Mouse (Mus musculus): ENCODE data around the gene Zfp36l2. TPM values are rescaled to one million over a fixed set of nuclear protein-coding genes. Genes with fewer than 3 reads are reported as not detected.

The Zfp36l2 gene
- polyA plus RNA-seq, 1 experiment from 2014 or later: 20.0 TPM

GRCm38 (mm10) chr17:84155029-84155338, 32.8 kb downstream of the Zfp36l2 start:
- H3K27me3 ChIP-seq (replicated peaks): no peaks in the 10 kb centered on the region
- peak overlapping the region; percentile 56 for H3K4me2 ChIP-seq
- H3K4me3 ChIP-seq: no peak overlapping the region
- H3K27ac ChIP-seq: peak overlapping the region; percentile 93
- no peaks in the 10 kb centered on the region for H3K9me3 ChIP-seq (replicated peaks)
- 77% methylated on average over 6 of the region's 6 CpGs for WGBS (ENCODE audit: insufficient replicate concordance)
- peak overlapping the region; percentile 69 for H3K9ac ChIP-seq
- no peaks in the 10 kb centered on the region for H3K36me3 ChIP-seq
- H3K4me1 ChIP-seq: peaks cover 96% of the 10 kb centered on the region
- no peak for ATAC-seq

DNA sequence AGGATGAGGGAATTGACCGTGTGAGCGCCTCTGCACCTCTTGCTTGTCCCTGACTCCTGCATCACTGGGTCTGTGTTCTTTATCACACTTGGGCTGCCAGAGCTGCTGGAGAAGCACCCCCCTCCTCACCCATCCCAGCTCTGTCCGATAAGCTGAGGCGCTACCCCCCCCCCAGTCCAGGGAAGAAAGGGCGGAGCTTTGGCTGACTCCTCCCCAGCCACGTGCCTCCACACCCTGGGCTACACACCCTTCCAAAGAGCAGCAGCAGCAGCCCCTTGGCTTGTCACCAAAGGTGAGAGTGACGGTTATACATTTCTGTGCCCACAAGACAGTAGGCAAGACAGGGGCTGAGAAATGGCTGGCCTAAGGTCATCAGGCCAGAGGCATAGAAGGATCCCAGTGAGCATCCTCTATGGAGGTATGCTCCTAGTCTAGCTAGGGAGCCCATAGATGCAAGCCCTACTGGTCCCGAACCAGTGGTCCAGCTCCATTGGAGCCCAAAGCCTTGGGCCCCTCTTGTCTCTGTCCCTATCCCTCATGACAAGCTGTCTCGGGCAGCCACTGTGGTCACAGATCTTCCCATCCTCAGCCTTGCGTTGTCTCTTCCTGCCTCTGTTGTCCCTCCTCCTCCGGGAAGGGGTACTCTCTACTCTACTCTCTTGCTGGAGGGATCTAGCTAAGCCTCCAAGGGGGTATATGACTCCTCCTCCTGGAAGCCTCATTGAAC, 33.3 kb downstream of the Zfp36l2 start:
- Histone ChIP-seq H3K9me3 (replicated peaks) (no peaks in the 10 kb centered on the region), H3K9ac (peak overlapping the region; percentile 69), H3K27me3 (replicated peaks) (no peaks in the 10 kb centered on the region), H3K36me3 (no peaks in the 10 kb centered on the region), H3K4me2 (peak overlapping the region; percentile 56), H3K4me3 (no peak overlapping the region), H3K4me1 (peaks cover 99% of the 10 kb centered on the region), H3K27ac (peak overlapping the region; percentile 93)
- WGBS (ENCODE audit: insufficient replicate concordance): 31% methylated on average over 11 of the region's 11 CpGs
- peak; percentile 77 for ATAC-seq

GRCm38 (mm10) chr17:84152976-84153786, 34.6 kb downstream of the Zfp36l2 start:
- H3K27me3 ChIP-seq (replicated peaks): no peaks in the 10 kb centered on the region
- no peaks in the 10 kb centered on the region for H3K9me3 ChIP-seq (replicated peaks)
- H3K36me3 ChIP-seq: no peaks in the 10 kb centered on the region
- H3K4me3 ChIP-seq: no peak overlapping the region
- peak overlapping the region; percentile 93 for H3K27ac ChIP-seq
- H3K9ac ChIP-seq: peak overlapping the region; percentile 69
- WGBS (ENCODE audit: insufficient replicate concordance): 34% methylated on average over 12 of the region's 12 CpGs
- H3K4me1 ChIP-seq: peaks cover 99% of the 10 kb centered on the region
- peak; percentile 79 for ATAC-seq
- H3K4me2 ChIP-seq: peak overlapping the region; percentile 56

- 49% methylated on average over 6 of the region's 6 CpGs for WGBS (ENCODE audit: insufficient replicate concordance)
Measured at GRCm38 (mm10) chr17:84152206-84152975, 35.4 kb downstream of the Zfp36l2 start.

DNA sequence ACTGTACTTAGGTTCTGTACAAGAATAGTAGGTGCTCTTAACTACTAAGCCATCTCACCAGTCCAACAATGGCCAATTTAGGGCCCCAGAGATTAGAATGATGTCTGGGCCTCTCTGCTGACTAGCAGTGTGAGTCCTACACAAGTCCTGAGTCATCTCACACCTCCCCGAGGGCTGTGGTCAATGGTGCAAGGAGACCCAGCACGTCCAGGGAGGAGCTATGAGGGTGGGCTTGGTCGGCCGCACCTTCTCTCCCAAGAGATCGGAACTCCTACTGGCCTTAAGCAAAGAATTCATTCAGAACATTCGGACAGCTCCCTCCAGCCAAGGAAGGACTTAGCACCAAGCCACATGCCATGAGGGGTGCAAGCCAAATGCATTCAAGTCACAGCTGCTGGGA, 36.4 kb downstream of the Zfp36l2 start:
- no peaks in the 10 kb centered on the region for H3K36me3 ChIP-seq
- H3K9me3 ChIP-seq (replicated peaks): no peaks in the 10 kb centered on the region
- peaks cover 99% of the 10 kb centered on the region for H3K4me1 ChIP-seq
- no peak overlapping the region for H3K9ac ChIP-seq
- peak overlapping the region; percentile 93 for H3K27ac ChIP-seq
- H3K4me3 ChIP-seq: no peak overlapping the region
- WGBS (ENCODE audit: insufficient replicate concordance): 54% methylated on average over 6 of the region's 6 CpGs
- ATAC-seq: no peak
- H3K27me3 ChIP-seq (replicated peaks): no peaks in the 10 kb centered on the region
- H3K4me2 ChIP-seq: 0 out of 2 replicates have a peak overlapping the region, but pooled peaks have one; percentile 4

More at GRCm38 (mm10) chr17:84152206-84152975, 35.4 kb downstream of the Zfp36l2 start:
- Histone ChIP-seq H3K36me3 (no peaks in the 10 kb centered on the region), H3K9ac (peak overlapping the region; percentile 69), H3K4me2 (peak overlapping the region; percentile 56), H3K4me3 (no peak overlapping the region), H3K27ac (peak overlapping the region; percentile 93), H3K9me3 (replicated peaks) (no peaks in the 10 kb centered on the region), H3K27me3 (replicated peaks) (no peaks in the 10 kb centered on the region), H3K4me1 (peaks cover 99% of the 10 kb centered on the region)
- ATAC-seq: no peak

- H3K4me3 ChIP-seq: no peak overlapping the region
- peaks cover 99% of the 10 kb centered on the region for H3K4me1 ChIP-seq
- ATAC-seq: no peak
- H3K9ac ChIP-seq: no peak overlapping the region
- no peaks in the 10 kb centered on the region for H3K9me3 ChIP-seq (replicated peaks)
- H3K27ac ChIP-seq: peak overlapping the region; percentile 93
- 82% methylated on average over 8 of the region's 8 CpGs for WGBS (ENCODE audit: insufficient replicate concordance)
- H3K36me3 ChIP-seq: no peaks in the 10 kb centered on the region
- H3K4me2 ChIP-seq: no peak overlapping the region
- no peaks in the 10 kb centered on the region for H3K27me3 ChIP-seq (replicated peaks)
Measured at GRCm38 (mm10) chr17:84150291-84150690, 37.5 kb downstream of the Zfp36l2 start.

DNA sequence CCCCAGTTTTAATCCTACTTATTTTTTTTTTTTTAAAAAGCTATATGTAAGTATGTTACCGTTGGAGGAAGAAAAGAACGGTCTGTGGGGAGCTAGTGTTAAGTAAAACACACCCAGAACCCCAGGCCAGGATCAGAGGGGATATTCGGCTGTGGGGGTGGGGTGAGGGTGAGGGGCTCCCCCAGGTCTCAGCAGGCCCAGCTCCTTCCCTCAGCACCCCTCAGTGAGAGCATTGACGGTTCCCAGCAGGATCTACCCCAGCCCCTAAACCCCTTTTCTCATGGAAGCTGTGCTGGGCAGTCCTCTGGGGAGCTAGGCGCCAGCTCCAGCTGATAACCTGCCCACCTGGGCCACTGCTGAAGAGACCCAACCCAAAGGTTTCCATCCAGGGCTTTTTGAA, 38.2 kb downstream of the Zfp36l2 start:
- peak overlapping the region; percentile 73 for H3K4me2 ChIP-seq
- H3K36me3 ChIP-seq: no peaks in the 10 kb centered on the region
- peak overlapping the region; percentile 93 for H3K27ac ChIP-seq
- H3K9me3 ChIP-seq (replicated peaks): no peaks in the 10 kb centered on the region
- peaks cover 99% of the 10 kb centered on the region for H3K4me1 ChIP-seq
- peak overlapping the region; percentile 66 for H3K9ac ChIP-seq
- ATAC-seq: no peak
- H3K27me3 ChIP-seq (replicated peaks): no peaks in the 10 kb centered on the region
- no peak overlapping the region for H3K4me3 ChIP-seq
- WGBS (ENCODE audit: insufficient replicate concordance): 55% methylated on average over 5 of the region's 5 CpGs

- Histone ChIP-seq H3K27me3 (replicated peaks) (no peaks in the 10 kb centered on the region), H3K9me3 (replicated peaks) (no peaks in the 10 kb centered on the region), H3K27ac (peak overlapping the region; percentile 93), H3K4me2 (peak overlapping the region; percentile 73), H3K4me1 (peaks cover 98% of the 10 kb centered on the region), H3K4me3 (no peak overlapping the region), H3K36me3 (no peaks in the 10 kb centered on the region), H3K9ac (peak overlapping the region; percentile 66)
- ATAC-seq: peak; percentile 38
- 37% methylated on average over 11 of the region's 11 CpGs for WGBS (ENCODE audit: insufficient replicate concordance)
Measured at GRCm38 (mm10) chr17:84148499-84149484, 39.0 kb downstream of the Zfp36l2 start.

- peak overlapping the region; percentile 66 for H3K9ac ChIP-seq
- no peaks in the 10 kb centered on the region for H3K36me3 ChIP-seq
- peaks cover 98% of the 10 kb centered on the region for H3K4me1 ChIP-seq
- WGBS (ENCODE audit: insufficient replicate concordance): 16% methylated on average over 11 of the region's 11 CpGs
- ATAC-seq: peak; percentile 86
- peak overlapping the region; percentile 93 for H3K27ac ChIP-seq
- peak overlapping the region; percentile 37 for H3K4me3 ChIP-seq
- H3K4me2 ChIP-seq: peak overlapping the region; percentile 73
- H3K27me3 ChIP-seq (replicated peaks): no peaks in the 10 kb centered on the region
- no peaks in the 10 kb centered on the region for H3K9me3 ChIP-seq (replicated peaks)
Measured at GRCm38 (mm10) chr17:84147183-84148108, 40.3 kb downstream of the Zfp36l2 start.

GRCm38 (mm10) chr17:84146458-84147182, 41.1 kb downstream of the Zfp36l2 start:
- ATAC-seq: no peak
- WGBS (ENCODE audit: insufficient replicate concordance): 40% methylated on average over 7 of the region's 7 CpGs
- H3K9ac ChIP-seq: peak overlapping the region; percentile 66

More at GRCm38 (mm10) chr17:84146458-84147182, 41.1 kb downstream of the Zfp36l2 start:
- Histone ChIP-seq H3K4me3 (peak overlapping the region; percentile 37; the same call in 1 of the 2 replicates), H3K4me2 (peak overlapping the region; percentile 73), H3K27me3 (replicated peaks) (no peaks in the 10 kb centered on the region), H3K27ac (peak overlapping the region; percentile 93), H3K36me3 (no peaks in the 10 kb centered on the region), H3K9me3 (replicated peaks) (no peaks in the 10 kb centered on the region), H3K4me1 (peaks cover 98% of the 10 kb centered on the region)

Data from liver, embryonic 12.5 days (tissue).